Mouse (Mus musculus): ENCODE data around the gene Dnaja3. TPM values are rescaled to one million over a fixed set of nuclear protein-coding genes. Genes with fewer than 3 reads are reported as not detected.

Dnaja3 gene
- total RNA-seq, 2 experiments from 2014 or later = 132 to 145 TPM

- DNase-seq (ENCODE audit: low spot score in 2 of 2) = no peak
These were observed 647 bp downstream of the Dnaja3 start for GRCm38 (mm10) chr16:4640267-4641005.

GRCm38 (mm10) chr16:4641119-4641838 lies 1.5 kb downstream of the Dnaja3 start:
- DNase-seq (ENCODE audit: low spot score in 2 of 2) = no peak

DNA sequence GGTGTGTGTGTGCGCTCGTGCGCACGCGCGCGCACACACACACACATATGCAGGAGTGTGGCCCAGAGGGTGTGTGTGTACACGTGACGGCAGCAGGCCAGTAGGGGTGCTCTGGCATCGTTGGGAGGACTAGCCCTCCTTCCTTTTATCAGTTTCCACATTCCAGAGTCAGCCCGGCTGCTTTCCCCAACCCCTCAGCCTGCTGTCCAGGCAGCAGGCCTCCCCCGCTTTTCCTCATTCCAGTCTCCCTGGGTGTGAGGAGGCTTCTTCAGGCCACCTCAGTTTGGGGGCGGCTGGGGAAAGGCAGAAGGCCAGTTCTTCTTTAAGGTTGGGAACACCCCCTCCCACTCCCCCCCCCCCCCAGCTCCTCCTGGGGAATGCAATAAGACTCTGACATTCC lies 2.4 kb downstream of the Dnaja3 start:
- DNase-seq (ENCODE audit: low spot score in 2 of 2) = no peak

GRCm38 (mm10) chr16:4642937-4643336 lies 3.1 kb downstream of the Dnaja3 start:
- no peak for DNase-seq (ENCODE audit: low spot score in 2 of 2)

DNA sequence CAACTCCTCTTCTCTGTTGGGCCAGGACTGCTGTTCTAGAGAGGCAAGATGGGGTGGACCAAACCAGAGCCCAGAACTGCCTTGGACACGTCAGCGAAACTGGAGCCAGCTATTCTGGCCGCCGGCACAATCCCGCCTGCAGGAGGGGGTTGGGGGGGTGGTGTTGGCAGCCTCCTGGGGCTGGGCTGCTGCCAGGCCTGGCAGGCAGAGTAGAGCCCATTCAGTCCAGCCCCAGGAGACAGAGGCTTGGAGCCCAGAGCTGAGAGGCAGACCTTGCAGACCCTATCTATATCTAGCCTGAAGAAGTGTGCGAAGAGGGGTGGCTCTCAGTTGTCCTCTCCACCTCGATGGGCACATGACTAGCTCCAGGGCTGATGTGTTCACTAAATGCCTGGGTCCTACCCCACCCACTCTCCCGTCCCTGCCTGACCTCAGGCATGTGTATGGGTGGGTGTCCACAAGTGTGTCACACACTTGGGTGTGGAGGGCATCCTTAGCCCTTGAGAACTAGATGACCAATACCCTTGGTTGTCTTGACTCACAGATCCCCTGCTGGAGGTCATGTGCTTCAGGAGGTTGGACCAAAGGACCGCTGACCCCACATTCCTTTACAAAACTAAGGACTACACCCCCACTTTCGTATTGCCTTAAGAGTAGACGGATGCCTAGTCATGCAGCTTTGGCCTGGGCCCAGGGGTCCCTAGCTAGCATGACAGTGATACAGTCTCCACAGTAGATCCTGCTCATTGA lies 4.1 kb downstream of the Dnaja3 start:
- peak; percentile 62 to 69 for DNase-seq (ENCODE audit: low spot score in 2 of 2)

- DNase-seq (ENCODE audit: low spot score in 2 of 2) = no peak
These were observed 6.1 kb downstream of the Dnaja3 start for GRCm38 (mm10) chr16:4645867-4646266.

DNA sequence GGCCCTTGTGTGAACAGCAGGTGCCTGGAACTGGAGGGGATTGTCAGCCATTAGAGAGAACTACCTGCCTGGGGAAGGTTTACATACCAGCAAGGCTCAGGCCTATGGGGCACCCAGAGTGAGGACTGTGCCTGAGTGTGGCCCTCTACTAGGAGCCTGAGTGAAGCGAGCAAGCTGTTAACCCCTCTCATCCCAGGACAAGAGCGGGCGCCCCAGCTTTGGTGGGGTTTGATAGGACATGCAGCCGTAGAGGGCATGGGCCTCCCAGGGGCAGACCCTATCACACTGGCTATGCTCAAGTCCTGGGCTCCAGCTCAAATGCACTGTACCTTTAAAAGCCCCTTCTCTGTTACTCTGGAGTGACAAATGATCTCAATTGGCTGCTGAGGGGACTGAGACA lies 7.0 kb downstream of the Dnaja3 start:
- DNase-seq (ENCODE audit: low spot score in 2 of 2) = no peak

DNA sequence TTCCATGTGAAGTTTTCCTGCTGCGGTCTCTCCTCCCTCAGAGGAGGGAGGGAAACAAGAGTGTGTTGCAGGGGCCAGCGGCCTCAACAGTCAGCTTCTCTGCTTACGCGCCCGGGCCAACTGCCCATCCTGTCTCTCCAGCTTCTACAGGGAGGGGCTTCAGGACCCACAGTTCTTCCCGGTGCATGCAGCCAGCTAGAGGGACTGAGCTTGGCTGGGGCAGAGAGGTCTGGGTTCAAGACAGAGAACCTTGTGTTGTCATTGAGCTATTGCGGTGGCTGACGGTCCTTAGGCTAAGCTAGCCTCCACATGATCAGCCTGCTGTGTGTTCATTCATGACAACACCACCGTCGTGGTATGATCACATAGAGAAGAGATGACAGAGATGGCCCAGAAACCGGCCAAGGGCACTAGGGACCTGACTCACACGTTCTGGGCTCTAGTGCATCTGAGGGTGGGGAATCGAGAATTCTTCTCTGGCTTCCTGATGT lies 7.9 kb downstream of the Dnaja3 start:
- DNase-seq (ENCODE audit: low spot score in 2 of 2) = no peak

- no peak for DNase-seq (ENCODE audit: low spot score in 2 of 2)
These were observed 8.7 kb downstream of the Dnaja3 start for GRCm38 (mm10) chr16:4648416-4649023.

- no peak for DNase-seq (ENCODE audit: low spot score in 2 of 2)
These were observed 9.4 kb downstream of the Dnaja3 start for GRCm38 (mm10) chr16:4649211-4649610.

DNA sequence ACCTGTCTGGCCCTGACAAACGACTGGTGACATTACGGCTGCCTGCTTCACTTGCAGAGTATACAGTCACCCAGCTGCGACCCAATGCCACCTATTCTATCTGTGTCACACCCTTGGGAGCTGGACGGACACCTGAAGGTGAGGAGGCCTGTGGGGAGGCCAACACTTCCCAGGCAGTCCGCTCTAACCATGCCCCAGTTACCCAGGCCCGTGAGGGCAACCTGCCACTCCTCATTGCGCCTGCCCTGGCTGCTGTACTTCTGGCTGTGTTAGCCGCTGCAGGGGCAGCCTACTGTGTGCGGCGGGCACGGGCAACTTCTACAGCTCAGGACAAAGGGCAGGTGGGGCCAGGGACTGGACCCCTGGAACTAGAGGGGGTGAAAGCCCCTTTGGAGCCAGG lies 9.9 kb downstream of the Dnaja3 start:
- DNase-seq (ENCODE audit: low spot score in 2 of 2) = no peak

DNA sequence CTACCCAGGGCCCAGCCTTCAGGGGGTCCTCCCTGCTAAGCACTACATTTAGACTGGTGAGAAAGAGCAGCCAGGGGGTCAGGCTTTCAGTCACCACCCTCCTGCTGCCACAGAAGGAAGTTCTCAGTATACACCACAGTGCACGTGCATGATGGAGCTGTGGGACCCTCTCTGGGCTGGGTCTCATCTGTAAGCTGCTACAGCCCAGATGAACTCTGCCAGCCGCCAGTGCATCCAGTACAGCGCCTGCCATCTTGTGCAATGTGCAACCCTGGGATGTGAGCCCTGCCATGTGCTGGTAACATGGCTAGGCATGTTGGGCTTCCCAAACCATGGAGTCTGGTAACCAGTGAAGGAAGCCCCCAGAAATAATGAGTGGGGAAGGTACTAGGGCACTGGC lies 10.4 kb downstream of the Dnaja3 start:
- no peak for DNase-seq (ENCODE audit: low spot score in 2 of 2)

GRCm38 (mm10) chr16:4651081-4651480 lies 11.3 kb downstream of the Dnaja3 start:
- no peak for DNase-seq (ENCODE audit: low spot score in 2 of 2)

- no peak for DNase-seq (ENCODE audit: low spot score in 2 of 2)
These were observed 11.8 kb downstream of the Dnaja3 start for GRCm38 (mm10) chr16:4651624-4652023.

- no peak for DNase-seq (ENCODE audit: low spot score in 2 of 2)
These were observed 13.1 kb downstream of the Dnaja3 start for GRCm38 (mm10) chr16:4652707-4653416.

GRCm38 (mm10) chr16:4654706-4655105 lies 14.9 kb downstream of the Dnaja3 start:
- DNase-seq (ENCODE audit: low spot score in 2 of 2) = no peak

GRCm38 (mm10) chr16:4655251-4655734 lies 15.5 kb downstream of the Dnaja3 start:
- no peak for DNase-seq (ENCODE audit: low spot score in 2 of 2)

DNA sequence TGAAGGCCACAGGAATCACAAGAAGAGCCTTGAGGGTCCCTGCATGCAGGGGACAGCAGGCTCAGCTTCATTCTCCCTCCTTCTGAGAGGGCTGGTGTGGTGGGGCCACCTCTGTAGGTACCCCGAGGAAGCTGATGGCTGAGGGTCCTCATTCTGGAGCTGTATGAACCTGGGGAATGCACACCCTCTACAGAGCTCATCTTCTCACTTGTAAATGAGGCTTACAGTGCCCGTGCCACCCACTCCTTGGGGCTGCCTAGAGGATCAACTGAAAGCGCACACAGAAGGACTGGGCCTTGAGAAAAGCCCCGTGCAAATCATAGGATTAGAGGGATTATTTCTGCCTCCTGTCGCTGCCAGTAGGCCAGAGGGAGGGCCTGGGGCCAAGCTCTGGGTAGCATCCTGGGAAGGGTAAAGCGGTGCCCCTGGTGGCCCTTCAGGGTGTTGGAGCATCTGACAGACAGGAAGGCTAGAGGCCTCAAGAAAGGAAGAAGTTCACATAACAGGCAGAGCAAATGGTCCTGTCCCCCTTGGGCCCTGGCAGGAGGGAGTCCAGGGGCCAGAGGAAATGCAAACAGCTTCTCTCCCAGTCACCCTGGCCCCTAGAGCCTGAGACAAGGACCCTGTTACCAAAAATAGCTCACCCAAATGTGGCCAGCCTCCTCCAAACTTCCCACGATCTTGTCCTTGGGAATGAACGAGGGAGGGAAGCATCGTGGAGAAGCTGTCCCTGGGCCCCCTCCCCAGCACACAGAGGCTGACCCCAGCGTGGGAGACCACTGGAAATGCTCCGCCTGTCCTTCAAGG lies 16.2 kb downstream of the Dnaja3 start:
- no peak for DNase-seq (ENCODE audit: low spot score in 2 of 2)

- DNase-seq (ENCODE audit: low spot score in 2 of 2) = no peak
These were observed 16.8 kb downstream of the Dnaja3 start for GRCm38 (mm10) chr16:4656571-4657081.
